Mouse (Mus musculus): Measurements from ENCODE around the gene Zfp189. TPM values are rescaled to one million over a fixed set of nuclear protein-coding genes. Genes with fewer than 3 reads are reported as not detected.

Zfp189 gene
- polyA plus RNA-seq, 1 experiment from 2014 or later: 7.3 TPM

GRCm38 (mm10) chr4:49546873-49547543, 26.0 kb downstream of the Zfp189 start:
- no peak for ATAC-seq (replicated peaks; ENCODE audit: insufficient number of reproducible peaks, low FRiP score, low TSS enrichment)
- no peaks in the 10 kb centered on the region for H3K4me1 ChIP-seq (ENCODE audit: control insufficient read depth, insufficient read depth, low read length)
- no peaks in the 10 kb centered on the region for H3K9me3 ChIP-seq (replicated peaks; ENCODE audit: control insufficient read depth, low read length)
- no peak overlapping the region for H3K4me2 ChIP-seq
- WGBS (ENCODE audit: insufficient replicate concordance): 69% methylated on average over 6 of the region's 6 CpGs
- no peak overlapping the region for H3K9ac ChIP-seq (ENCODE audit: low read depth, low read length)
- no peak overlapping the region for H3K4me3 ChIP-seq (ENCODE audit: low read depth, low read length)
- H3K27me3 ChIP-seq (ENCODE audit: control insufficient read depth, insufficient read depth, low read length): no peaks in the 10 kb centered on the region
- H3K36me3 ChIP-seq (ENCODE audit: control insufficient read depth, insufficient read depth, low read length): no peaks in the 10 kb centered on the region
- no peak overlapping the region for H3K27ac ChIP-seq (ENCODE audit: low read depth, low read length)

GRCm38 (mm10) chr4:49547544-49548219, 26.7 kb downstream of the Zfp189 start:
- Histone ChIP-seq H3K4me2 (no peak overlapping the region), H3K4me3 (ENCODE audit: low read depth, low read length) (no peak overlapping the region), H3K9ac (ENCODE audit: low read depth, low read length) (no peak overlapping the region), H3K36me3 (ENCODE audit: control insufficient read depth, insufficient read depth, low read length) (no peaks in the 10 kb centered on the region), H3K27ac (ENCODE audit: low read depth, low read length) (no peak overlapping the region), H3K27me3 (ENCODE audit: control insufficient read depth, insufficient read depth, low read length) (no peaks in the 10 kb centered on the region), H3K9me3 (replicated peaks; ENCODE audit: control insufficient read depth, low read length) (no peaks in the 10 kb centered on the region), H3K4me1 (ENCODE audit: control insufficient read depth, insufficient read depth, low read length) (no peaks in the 10 kb centered on the region)
- 76% methylated on average over 7 of the region's 7 CpGs for WGBS (ENCODE audit: insufficient replicate concordance)
- no peak for ATAC-seq (replicated peaks; ENCODE audit: insufficient number of reproducible peaks, low FRiP score, low TSS enrichment)

- WGBS (ENCODE audit: insufficient replicate concordance): 40% methylated on average over 3 of the region's 3 CpGs
- no peaks in the 10 kb centered on the region for H3K36me3 ChIP-seq (ENCODE audit: control insufficient read depth, insufficient read depth, low read length)
- no peaks in the 10 kb centered on the region for H3K9me3 ChIP-seq (replicated peaks; ENCODE audit: control insufficient read depth, low read length)
- no peak within 1 kb of the TSS for H3K27ac ChIP-seq (ENCODE audit: low read depth, low read length)
- H3K9ac ChIP-seq (ENCODE audit: low read depth, low read length): no peak within 1 kb of the TSS
- H3K4me1 ChIP-seq (ENCODE audit: control insufficient read depth, insufficient read depth, low read length): no peaks in the 10 kb centered on the region
- no peak for ATAC-seq (replicated peaks; ENCODE audit: insufficient number of reproducible peaks, low FRiP score, low TSS enrichment)
- no peak within 1 kb of the TSS for H3K4me2 ChIP-seq
- H3K27me3 ChIP-seq (ENCODE audit: control insufficient read depth, insufficient read depth, low read length): no peaks in the 10 kb centered on the region
- H3K4me3 ChIP-seq (ENCODE audit: low read depth, low read length): no peak within 1 kb of the TSS
Measured at GRCm38 (mm10) chr4:49549383-49549782, 28.4 kb downstream of the Zfp189 start, which contains the start of gene Aldob. Aldob (minus strand) TSS chr4:49549546.

GRCm38 (mm10) chr4:49553380-49553779, 32.4 kb downstream of the Zfp189 start:
- Histone ChIP-seq H3K4me1 (ENCODE audit: control insufficient read depth, insufficient read depth, low read length) (no peaks in the 10 kb centered on the region), H3K27ac (ENCODE audit: low read depth, low read length) (no peak overlapping the region), H3K9me3 (replicated peaks; ENCODE audit: control insufficient read depth, low read length) (no peaks in the 10 kb centered on the region), H3K9ac (ENCODE audit: low read depth, low read length) (no peak overlapping the region), H3K36me3 (ENCODE audit: control insufficient read depth, insufficient read depth, low read length) (no peaks in the 10 kb centered on the region), H3K4me3 (ENCODE audit: low read depth, low read length) (no peak overlapping the region), H3K4me2 (no peak overlapping the region), H3K27me3 (ENCODE audit: control insufficient read depth, insufficient read depth, low read length) (no peaks in the 10 kb centered on the region)
- 78% methylated on average over 5 of the region's 5 CpGs for WGBS (ENCODE audit: insufficient replicate concordance)
- ATAC-seq (replicated peaks; ENCODE audit: insufficient number of reproducible peaks, low FRiP score, low TSS enrichment): no peak

- H3K36me3 ChIP-seq (ENCODE audit: control insufficient read depth, insufficient read depth, low read length): no peaks in the 10 kb centered on the region
- no peak overlapping the region for H3K27ac ChIP-seq (ENCODE audit: low read depth, low read length)
- no peak overlapping the region for H3K9ac ChIP-seq (ENCODE audit: low read depth, low read length)
- H3K27me3 ChIP-seq (ENCODE audit: control insufficient read depth, insufficient read depth, low read length): no peaks in the 10 kb centered on the region
- 96% methylated on average over 7 of the region's 7 CpGs for WGBS (ENCODE audit: insufficient replicate concordance)
- no peaks in the 10 kb centered on the region for H3K9me3 ChIP-seq (replicated peaks; ENCODE audit: control insufficient read depth, low read length)
- H3K4me3 ChIP-seq (ENCODE audit: low read depth, low read length): no peak overlapping the region
- H3K4me1 ChIP-seq (ENCODE audit: control insufficient read depth, insufficient read depth, low read length): no peaks in the 10 kb centered on the region
- ATAC-seq (replicated peaks; ENCODE audit: insufficient number of reproducible peaks, low FRiP score, low TSS enrichment): no peak
- no peak overlapping the region for H3K4me2 ChIP-seq
Measured at GRCm38 (mm10) chr4:49557375-49557774, 36.4 kb downstream of the Zfp189 start.

GRCm38 (mm10) chr4:49558181-49558580, 37.2 kb downstream of the Zfp189 start:
- H3K4me2 ChIP-seq: no peak overlapping the region
- H3K36me3 ChIP-seq (ENCODE audit: control insufficient read depth, insufficient read depth, low read length): no peaks in the 10 kb centered on the region
- H3K9me3 ChIP-seq (replicated peaks; ENCODE audit: control insufficient read depth, low read length): no peaks in the 10 kb centered on the region
- no peak overlapping the region for H3K9ac ChIP-seq (ENCODE audit: low read depth, low read length)
- no peaks in the 10 kb centered on the region for H3K27me3 ChIP-seq (ENCODE audit: control insufficient read depth, insufficient read depth, low read length)
- H3K4me3 ChIP-seq (ENCODE audit: low read depth, low read length): no peak overlapping the region
- WGBS (ENCODE audit: insufficient replicate concordance): 50% methylated on average over 2 of the region's 2 CpGs
- no peak for ATAC-seq (replicated peaks; ENCODE audit: insufficient number of reproducible peaks, low FRiP score, low TSS enrichment)
- H3K27ac ChIP-seq (ENCODE audit: low read depth, low read length): no peak overlapping the region
- no peaks in the 10 kb centered on the region for H3K4me1 ChIP-seq (ENCODE audit: control insufficient read depth, insufficient read depth, low read length)

GRCm38 (mm10) chr4:49559915-49560772, 39.2 kb downstream of the Zfp189 start:
- 70% methylated on average over 20 of the region's 20 CpGs for whole genome bisulfite sequencing (ENCODE audit: insufficient replicate concordance)
- Histone ChIP-seq H3K27ac (ENCODE audit: low read depth, low read length) (no peak overlapping the region), H3K9me3 (replicated peaks; ENCODE audit: control insufficient read depth, low read length) (no peaks in the 10 kb centered on the region), H3K36me3 (ENCODE audit: control insufficient read depth, insufficient read depth, low read length) (no peaks in the 10 kb centered on the region), H3K4me2 (no peak overlapping the region), H3K9ac (ENCODE audit: low read depth, low read length) (no peak overlapping the region), H3K4me3 (ENCODE audit: low read depth, low read length) (no peak overlapping the region), H3K4me1 (ENCODE audit: control insufficient read depth, insufficient read depth, low read length) (no peaks in the 10 kb centered on the region), H3K27me3 (ENCODE audit: control insufficient read depth, insufficient read depth, low read length) (no peaks in the 10 kb centered on the region)
- ATAC-seq (replicated peaks; ENCODE audit: insufficient number of reproducible peaks, low FRiP score, low TSS enrichment): no peak

GRCm38 (mm10) chr4:49567613-49568012, 46.6 kb downstream of the Zfp189 start:
- WGBS (ENCODE audit: insufficient replicate concordance): 15% methylated on average over 3 of the region's 3 CpGs
- Histone ChIP-seq H3K36me3 (ENCODE audit: control insufficient read depth, insufficient read depth, low read length) (no peaks in the 10 kb centered on the region), H3K27ac (ENCODE audit: low read depth, low read length) (no peak overlapping the region)

More at GRCm38 (mm10) chr4:49567613-49568012, 46.6 kb downstream of the Zfp189 start:
- no peak overlapping the region for H3K4me2 ChIP-seq
- no peaks in the 10 kb centered on the region for H3K4me1 ChIP-seq (ENCODE audit: control insufficient read depth, insufficient read depth, low read length)
- H3K9ac ChIP-seq (ENCODE audit: low read depth, low read length): no peak overlapping the region
- no peaks in the 10 kb centered on the region for H3K9me3 ChIP-seq (replicated peaks; ENCODE audit: control insufficient read depth, low read length)
- H3K4me3 ChIP-seq (ENCODE audit: low read depth, low read length): no peak overlapping the region
- no peak; the same call in 1 of the 2 replicates for ATAC-seq (replicated peaks; ENCODE audit: insufficient number of reproducible peaks, low FRiP score, low TSS enrichment)
- H3K27me3 ChIP-seq (ENCODE audit: control insufficient read depth, insufficient read depth, low read length): no peaks in the 10 kb centered on the region

All from heart, embryonic 11.5 days (tissue).